Comparison of ENCODE assay signal across 9 mouse cellular contexts in genomic region chr1:132355162-132355601, GRCm38 (mm10). TPM values are rescaled to one million over a fixed set of nuclear protein-coding genes. Genes with fewer than 3 reads are reported as not detected.
DNase-seq lines count a peak whose midpoint lies in the region; ATAC-seq and TF ChIP-seq lines count a peak whose summit lies in the region.
"Had no signal": no experiment of that assay in that cellular context is flagged by ENCODE, and none has a peak within 500 bp of the region (broad histone marks: within the 10 kb centered on the region; RNA-seq: fewer than 3 reads in every experiment).

No protein-coding gene starts in this region.

- H3K27me3 ChIP-seq in heart, adult 2 months (ENCODE audit: control insufficient read depth, insufficient read depth, low read length) = no peaks in the 10 kb centered on the region
- H3K27me3 ChIP-seq in heart, embryonic 10.5 days (ENCODE audit: insufficient read depth, poor library complexity, severe bottlenecking) = no peaks in the 10 kb centered on the region
- H3K27me3 ChIP-seq in midbrain, embryonic 16.5 days (ENCODE audit: control insufficient read depth, insufficient read depth, low read depth, low read length) = no peaks in the 10 kb centered on the region
- no peaks in the 10 kb centered on the region for H3K27me3 ChIP-seq in stomach, postnatal 0 days (ENCODE audit: control insufficient read depth, insufficient read depth, low read length)

- 0 out of 2 replicates have a peak, but pooled peaks have one; percentile 26 for ATAC-seq in midbrain, embryonic 16.5 days
- ATAC-seq in stomach, postnatal 0 days (ENCODE audit: low FRiP score, low TSS enrichment) = no peak

- 0 out of 2 replicates have a peak, but pooled peaks have one; percentile 48 for TF ChIP-seq EP300 in heart, adult 2 months (IDR thresholded peaks at IDR 0.05; ENCODE audit: insufficient read depth, low read depth, low read length)
- TF ChIP-seq EP300 in stomach, postnatal 0 days (optimal IDR thresholded peaks at IDR 0.05) = no peak

- peaks cover 15% of the 10 kb centered on the region for H3K4me1 ChIP-seq in heart, adult 2 months (ENCODE audit: control insufficient read depth, insufficient read depth, low read length)
- H3K4me1 ChIP-seq in heart, embryonic 10.5 days = peaks cover 37% of the 10 kb centered on the region
- peaks cover 4% of the 10 kb centered on the region; the same call in 1 of the 2 replicates for H3K4me1 ChIP-seq in midbrain, embryonic 16.5 days (ENCODE audit: control insufficient read depth, insufficient read depth, low read length)
- no peaks in the 10 kb centered on the region for H3K4me1 ChIP-seq in stomach, postnatal 0 days (replicated peaks; ENCODE audit: control insufficient read depth, insufficient read depth)

- H3K36me3 ChIP-seq in heart, adult 2 months (ENCODE audit: control insufficient read depth, insufficient read depth, low read length) = no peaks in the 10 kb centered on the region
- peaks cover 34% of the 10 kb centered on the region for H3K36me3 ChIP-seq in heart, embryonic 10.5 days
- peaks cover 22% of the 10 kb centered on the region for H3K36me3 ChIP-seq in midbrain, embryonic 16.5 days (ENCODE audit: control insufficient read depth, insufficient read depth, low read length)
- 0 out of 2 replicates have a peak, but pooled peaks cover 7% of the 10 kb centered on the region for H3K36me3 ChIP-seq in stomach, postnatal 0 days (ENCODE audit: control insufficient read depth, insufficient read depth, low read length)

- 23% methylated on average over 6 of the region's 6 CpGs for WGBS in heart, adult 2 months
- 61% methylated on average over 6 of the region's 6 CpGs for WGBS in heart, embryonic 10.5 days
- WGBS in midbrain, embryonic 16.5 days = 30% methylated on average over 6 of the region's 6 CpGs
- 64% methylated on average over 6 of the region's 6 CpGs for WGBS in stomach, postnatal 0 days

- TF ChIP-seq POLR2A in heart, adult 2 months (IDR thresholded peaks at IDR 0.05; ENCODE audit: insufficient read depth, low read depth, low read length) = no peak

- peak overlapping the region; percentile 49 for H3K27ac ChIP-seq in heart, adult 2 months
- peak overlapping the region; percentile 53 for H3K27ac ChIP-seq in heart, embryonic 10.5 days
- peak overlapping the region; percentile 54 for H3K27ac ChIP-seq in midbrain, embryonic 16.5 days (ENCODE audit: low read length)
- no peak overlapping the region for H3K27ac ChIP-seq in stomach, postnatal 0 days (replicated peaks)

- no peak overlapping the region for H3K4me3 ChIP-seq in heart, adult 2 months
- H3K4me3 ChIP-seq in heart, embryonic 10.5 days = no peak overlapping the region
- H3K4me3 ChIP-seq in midbrain, embryonic 16.5 days (ENCODE audit: low read depth, low read length) = no peak overlapping the region
- H3K4me3 ChIP-seq in stomach, postnatal 0 days (ENCODE audit: low read depth, low read length) = no peak overlapping the region

- intact Hi-C loops in heart, adult 2 months (cut with DNase I) = loop anchor here (1.0 to 5.0 kb wide), 4 partner anchors 37 to 196 kb away; partner anchors contain the start of gene Tmcc2

- H3K4me2 ChIP-seq in midbrain, embryonic 16.5 days (ENCODE audit: low read length) = no peak overlapping the region
- no peak overlapping the region for H3K4me2 ChIP-seq in stomach, postnatal 0 days (replicated peaks; ENCODE audit: low read depth)
- H3K4me2 ChIP-seq: lung, embryonic 14.5 days had no signal

- DNase-seq in heart, adult 2 months = peak; percentile 51 to 62
- no peak for DNase-seq in heart, adult 8-10 months (ENCODE audit: low spot score)
- no peak for DNase-seq in heart, embryonic 10.5 days (ENCODE audit: low spot score)
- DNase-seq in kidney, postnatal 10 days = peak; percentile 78
- DNase-seq in thymus, postnatal 36 days = no peak
- DNase-seq in stomach, postnatal 0 days (ENCODE audit: low spot score) = no peak
- no peak for DNase-seq in urinary bladder, postnatal 14 days (ENCODE audit: low spot score)

- TF ChIP-seq CTCF in heart, adult 2 months (IDR thresholded peaks at IDR 0.05) = no peak
- no peak for TF ChIP-seq CTCF in stomach, postnatal 0 days (IDR thresholded peaks at IDR 0.05; ENCODE audit: low read depth)

- H3K9me3 ChIP-seq in heart, embryonic 10.5 days = no peaks in the 10 kb centered on the region
- H3K9me3 ChIP-seq in midbrain, embryonic 16.5 days (replicated peaks; ENCODE audit: control insufficient read depth, low read length, poor library complexity, severe bottlenecking) = no peaks in the 10 kb centered on the region
- H3K9me3 ChIP-seq in stomach, postnatal 0 days (ENCODE audit: control insufficient read depth, low read length) = no peaks in the 10 kb centered on the region

- H3K9ac ChIP-seq in heart, adult 2 months (ENCODE audit: low read depth, low read length) = no peak overlapping the region
- peak overlapping the region; percentile 40; the same call in 1 of the 2 replicates for H3K9ac ChIP-seq in midbrain, embryonic 16.5 days (ENCODE audit: low read depth, low read length)
- no peak overlapping the region for H3K9ac ChIP-seq in stomach, postnatal 0 days (ENCODE audit: low read length)
- H3K9ac ChIP-seq: lung, embryonic 14.5 days had no signal

- no peaks in the 10 kb centered on the region for H3K79me2 ChIP-seq in heart, adult 2 months (replicated peaks; ENCODE audit: control insufficient read depth, insufficient read depth, low read length)

RNA-seq across cellular contexts. Expression of gene Tmcc2, which starts 35.9 kb away (rescaled TPM):
- 10 to 100 TPM; 21.9 to 25.4 TPM for total RNA-seq in heart, adult 2 months (2021)
- polyA plus RNA-seq in heart, adult 2 months (2012; rRNA removed) = 17.5 and 19.4 TPM in 2 replicates
- 10 to 100 TPM; 27.5 to 31.3 (median 28.9) TPM for total RNA-seq in heart, adult 8-10 months (2022)
- 10.1 and 12.6 TPM in 2 replicates for polyA plus RNA-seq in heart, embryonic 10.5 days (2016; fragmentation: Nextera tagmentation; extraction: Ambion mirVana)
- polyA plus RNA-seq in midbrain, embryonic 16.5 days (2015; fragmentation: Nextera tagmentation; extraction: Ambion mirVana) = 33.3 and 38.1 TPM in 2 replicates
- polyA plus RNA-seq in stomach, postnatal 0 days (2015; fragmentation: Nextera tagmentation; extraction: Ambion mirVana) = 2.4 and 2.6 TPM in 2 replicates

RNA-seq across cellular contexts. Expression of gene Nuak2, which starts 39.3 kb away (rescaled TPM):
- 1 to 10 TPM; 4.1 to 4.3 TPM for total RNA-seq in heart, adult 2 months (2021)
- 2.8 and 4.0 TPM in 2 replicates for polyA plus RNA-seq in heart, adult 2 months (2012; rRNA removed)
- 1 to 10 TPM; 3.8 to 5.2 (median 4.0) TPM for total RNA-seq in heart, adult 8-10 months (2022)
- 3.0 and 3.4 TPM in 2 replicates for polyA plus RNA-seq in heart, embryonic 10.5 days (2016; fragmentation: Nextera tagmentation; extraction: Ambion mirVana)
- polyA plus RNA-seq in midbrain, embryonic 16.5 days (2015; fragmentation: Nextera tagmentation; extraction: Ambion mirVana) = 19.8 and 22.0 TPM in 2 replicates
- 4.5 and 6.2 TPM in 2 replicates for polyA plus RNA-seq in stomach, postnatal 0 days (2015; fragmentation: Nextera tagmentation; extraction: Ambion mirVana)

RNA-seq across cellular contexts. Expression of gene Klhdc8a, which starts 56.8 kb away (rescaled TPM):
- total RNA-seq in heart, adult 2 months (2021) = 10 to 100 TPM; 15.4 to 21.0 TPM
- 15.9 and 18.7 TPM in 2 replicates for polyA plus RNA-seq in heart, adult 2 months (2012; rRNA removed)
- 10 to 100 TPM; 11.8 to 22.9 (median 17.5) TPM for total RNA-seq in heart, adult 8-10 months (2022)
- polyA plus RNA-seq in heart, embryonic 10.5 days (2016; fragmentation: Nextera tagmentation; extraction: Ambion mirVana) = 0.26 and 0.60 TPM in 2 replicates
- polyA plus RNA-seq in midbrain, embryonic 16.5 days (2015; fragmentation: Nextera tagmentation; extraction: Ambion mirVana) = 8.3 and 10.8 TPM in 2 replicates
- polyA plus RNA-seq in stomach, postnatal 0 days (2015; fragmentation: Nextera tagmentation; extraction: Ambion mirVana) = 0.31 and 0.34 TPM in 2 replicates

Comparison
In these comparisons a context has a peak if more than half of its experiments do, and no peak if none do; other contexts are left out.
1. DNase-seq: peak in heart, adult 2 months (2 of 2) and kidney, postnatal 10 days (single experiment); none in heart, adult 8-10 months (single experiment), heart, embryonic 10.5 days (single experiment), thymus, postnatal 36 days (0 of 2), stomach, postnatal 0 days (single experiment) and urinary bladder, postnatal 14 days (single experiment).